Mouse (Mus musculus): ENCODE measurements at regions not wholly inside any gene's neighbourhood (a gene's known extent, or its start where the extent isn't known, plus 50 kb on each side); places are given as distances from the start of the nearest gene placed in this dataset.

- Histone ChIP-seq H3K27me3 (ENCODE audit: control insufficient read depth, insufficient read depth, low read length) (no peaks in the 10 kb centered on the region), H3K4me1 (ENCODE audit: control insufficient read depth, insufficient read depth, low read length) (no peaks in the 10 kb centered on the region), H3K27ac (ENCODE audit: insufficient read depth, low read length) (no peak overlapping the region), H3K4me3 (replicated peaks; ENCODE audit: insufficient read depth, low read depth, low read length) (no peak overlapping the region)
- WGBS, result 98% methylated on average over 5 of the region's 5 CpGs
- TF ChIP-seq POLR2A (IDR thresholded peaks at IDR 0.05; ENCODE audit: borderline replicate concordance, insufficient read depth, low read length) (no peak), CTCF (IDR thresholded peaks at IDR 0.05; ENCODE audit: borderline replicate concordance, insufficient read depth, low read depth, low read length) (no peak)
- no peak for DNase-seq
Observed at GRCm38 (mm10) chr2:128374926-128375325, 216.1 kb upstream of the Spdye4c start.

GRCm38 (mm10) chr2:128375827-128376226 lies 215.2 kb upstream of the Spdye4c start:
- Histone ChIP-seq H3K4me3 (replicated peaks; ENCODE audit: insufficient read depth, low read depth, low read length) (no peak overlapping the region), H3K4me1 (ENCODE audit: control insufficient read depth, insufficient read depth, low read length) (no peaks in the 10 kb centered on the region), H3K27me3 (ENCODE audit: control insufficient read depth, insufficient read depth, low read length) (no peaks in the 10 kb centered on the region), H3K27ac (ENCODE audit: insufficient read depth, low read length) (no peak overlapping the region)
- no peak for TF ChIP-seq CTCF (IDR thresholded peaks at IDR 0.05; ENCODE audit: borderline replicate concordance, insufficient read depth, low read depth, low read length)
- no peak for TF ChIP-seq POLR2A (IDR thresholded peaks at IDR 0.05; ENCODE audit: borderline replicate concordance, insufficient read depth, low read length)
- DNase-seq, result no peak
- WGBS, result 93% methylated on average over 3 of the region's 3 CpGs

DNA sequence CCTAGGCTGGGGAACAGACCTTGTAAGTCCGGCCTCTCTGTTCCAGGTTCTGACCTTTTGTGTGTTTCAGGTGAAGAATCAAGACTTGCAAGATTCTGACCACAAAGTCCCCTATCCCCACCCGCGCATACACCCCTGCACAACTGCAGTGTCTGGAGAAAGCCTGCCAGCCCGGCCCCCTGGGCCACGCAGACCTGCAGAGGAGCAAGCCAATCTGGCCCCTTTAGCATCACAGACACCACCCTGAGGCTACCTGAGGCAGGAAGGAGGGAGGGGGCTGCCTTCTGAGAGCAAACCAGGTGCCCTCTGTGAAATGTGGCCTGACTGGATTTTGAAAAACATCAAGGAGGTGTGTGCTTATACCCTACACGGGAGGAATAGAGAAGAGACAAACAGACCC lies 213.8 kb upstream of the Spdye4c start:
- Histone ChIP-seq H3K4me1 (ENCODE audit: control insufficient read depth, insufficient read depth, low read length) (no peaks in the 10 kb centered on the region), H3K27me3 (ENCODE audit: control insufficient read depth, insufficient read depth, low read length) (no peaks in the 10 kb centered on the region), H3K27ac (ENCODE audit: insufficient read depth, low read length) (no peak overlapping the region), H3K4me3 (replicated peaks; ENCODE audit: insufficient read depth, low read depth, low read length) (no peak overlapping the region)
- no peak for DNase-seq
- TF ChIP-seq CTCF (IDR thresholded peaks at IDR 0.05; ENCODE audit: borderline replicate concordance, insufficient read depth, low read depth, low read length), result no peak
- no peak for TF ChIP-seq POLR2A (IDR thresholded peaks at IDR 0.05; ENCODE audit: borderline replicate concordance, insufficient read depth, low read length)
- 91% methylated on average over 6 of the region's 6 CpGs for WGBS

DNA sequence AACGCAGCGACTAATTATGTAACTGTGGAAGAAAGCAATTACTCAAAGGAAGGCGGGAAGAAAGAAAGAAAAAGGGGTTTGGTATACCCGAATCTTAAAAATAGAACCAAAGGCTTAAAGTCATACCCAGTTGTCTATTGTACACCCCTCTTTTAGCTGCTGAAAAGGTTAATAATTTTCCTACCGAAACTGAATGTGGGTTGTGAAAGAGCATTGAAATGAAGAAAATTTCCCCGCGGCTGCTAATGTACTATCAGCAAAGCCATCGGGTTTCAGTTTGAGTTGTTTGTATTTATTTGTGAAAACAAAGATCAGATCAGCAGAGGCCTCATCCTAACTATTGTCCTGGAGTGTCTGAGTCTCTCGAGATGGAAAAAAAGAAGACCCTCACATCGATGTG lies 213.3 kb upstream of the Spdye4c start:
- Histone ChIP-seq H3K27ac (ENCODE audit: insufficient read depth, low read length) (no peak overlapping the region), H3K27me3 (ENCODE audit: control insufficient read depth, insufficient read depth, low read length) (no peaks in the 10 kb centered on the region), H3K4me1 (ENCODE audit: control insufficient read depth, insufficient read depth, low read length) (no peaks in the 10 kb centered on the region), H3K4me3 (replicated peaks; ENCODE audit: insufficient read depth, low read depth, low read length) (no peak overlapping the region)
- WGBS, result 86% methylated on average over 10 of the region's 10 CpGs
- TF ChIP-seq POLR2A (IDR thresholded peaks at IDR 0.05; ENCODE audit: borderline replicate concordance, insufficient read depth, low read length) (no peak), CTCF (IDR thresholded peaks at IDR 0.05; ENCODE audit: borderline replicate concordance, insufficient read depth, low read depth, low read length) (no peak)
- no peak for DNase-seq

- Histone ChIP-seq H3K27ac (ENCODE audit: insufficient read depth, low read length) (no peak overlapping the region), H3K4me3 (replicated peaks; ENCODE audit: insufficient read depth, low read depth, low read length) (no peak overlapping the region), H3K27me3 (ENCODE audit: control insufficient read depth, insufficient read depth, low read length) (no peaks in the 10 kb centered on the region), H3K4me1 (ENCODE audit: control insufficient read depth, insufficient read depth, low read length) (no peaks in the 10 kb centered on the region)
- TF ChIP-seq CTCF (IDR thresholded peaks at IDR 0.05; ENCODE audit: borderline replicate concordance, insufficient read depth, low read depth, low read length), result no peak
- TF ChIP-seq POLR2A (IDR thresholded peaks at IDR 0.05; ENCODE audit: borderline replicate concordance, insufficient read depth, low read length), result no peak
- 95% methylated on average over 7 of the region's 7 CpGs for WGBS
- no peak for DNase-seq
Observed at GRCm38 (mm10) chr2:128378456-128378855, 212.6 kb upstream of the Spdye4c start.

- Histone ChIP-seq H3K4me1 (ENCODE audit: control insufficient read depth, insufficient read depth, low read length) (no peaks in the 10 kb centered on the region), H3K27me3 (ENCODE audit: control insufficient read depth, insufficient read depth, low read length) (no peaks in the 10 kb centered on the region), H3K27ac (ENCODE audit: insufficient read depth, low read length) (no peak overlapping the region), H3K4me3 (replicated peaks; ENCODE audit: insufficient read depth, low read depth, low read length) (no peak overlapping the region)
- TF ChIP-seq POLR2A (IDR thresholded peaks at IDR 0.05; ENCODE audit: borderline replicate concordance, insufficient read depth, low read length), result no peak
- no peak for TF ChIP-seq CTCF (IDR thresholded peaks at IDR 0.05; ENCODE audit: borderline replicate concordance, insufficient read depth, low read depth, low read length)
- 94% methylated on average over 8 of the region's 8 CpGs for WGBS
- DNase-seq, result no peak
Observed at GRCm38 (mm10) chr2:128379151-128379550, 211.9 kb upstream of the Spdye4c start.

- Histone ChIP-seq H3K4me3 (replicated peaks; ENCODE audit: insufficient read depth, low read depth, low read length) (no peak overlapping the region), H3K27me3 (ENCODE audit: control insufficient read depth, insufficient read depth, low read length) (no peaks in the 10 kb centered on the region), H3K4me1 (ENCODE audit: control insufficient read depth, insufficient read depth, low read length) (no peaks in the 10 kb centered on the region), H3K27ac (ENCODE audit: insufficient read depth, low read length) (no peak overlapping the region)
- DNase-seq, result no peak
- TF ChIP-seq CTCF (IDR thresholded peaks at IDR 0.05; ENCODE audit: borderline replicate concordance, insufficient read depth, low read depth, low read length) (no peak), POLR2A (IDR thresholded peaks at IDR 0.05; ENCODE audit: borderline replicate concordance, insufficient read depth, low read length) (no peak)
- 82% methylated on average over 8 of the region's 8 CpGs for WGBS
Observed at GRCm38 (mm10) chr2:128379554-128379953, 211.5 kb upstream of the Spdye4c start.

DNA sequence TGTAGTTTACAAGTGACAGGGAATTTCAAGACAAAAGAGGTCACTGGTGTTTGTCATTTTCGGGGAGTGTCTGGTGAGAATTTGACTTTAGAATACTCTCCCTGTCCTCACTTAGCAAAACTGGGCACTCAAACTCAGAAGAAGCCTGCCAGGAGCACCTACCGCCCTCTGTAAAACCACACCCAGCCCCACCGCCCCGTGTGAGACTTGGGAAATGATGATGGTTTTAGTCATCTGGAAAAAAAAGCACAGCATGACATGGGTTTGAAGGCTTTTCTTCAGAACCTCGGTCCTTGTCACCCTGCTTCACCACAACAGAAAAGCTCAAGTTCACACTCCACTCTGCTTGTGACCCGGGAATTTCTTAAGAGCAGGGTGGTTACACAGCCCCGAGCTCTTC lies 210.4 kb upstream of the Spdye4c start:
- no peak overlapping the region for H3K4me3 ChIP-seq (replicated peaks; ENCODE audit: insufficient read depth, low read depth, low read length)
- DNase-seq, result no peak
- 56% methylated on average over 7 of the region's 7 CpGs for WGBS
- no peak overlapping the region for H3K27ac ChIP-seq (ENCODE audit: insufficient read depth, low read length)
- no peaks in the 10 kb centered on the region for H3K4me1 ChIP-seq (ENCODE audit: control insufficient read depth, insufficient read depth, low read length)
- H3K27me3 ChIP-seq (ENCODE audit: control insufficient read depth, insufficient read depth, low read length), result no peaks in the 10 kb centered on the region
- TF ChIP-seq POLR2A (IDR thresholded peaks at IDR 0.05; ENCODE audit: borderline replicate concordance, insufficient read depth, low read length) (no peak), CTCF (IDR thresholded peaks at IDR 0.05; ENCODE audit: borderline replicate concordance, insufficient read depth, low read depth, low read length) (no peak)

All from cerebellum, adult 2 months (tissue).